In genomic region chr7:71398959-71399756, GRCm38 (mm10) we compare ENCODE assay signal across 32 mouse cellular contexts. TPM values are rescaled to one million over a fixed set of nuclear protein-coding genes. Genes with fewer than 3 reads are reported as not detected.
A peak's percentile ranks its signal among the peaks of the same experiment; 100 is the strongest.
DNase-seq lines count a peak whose midpoint lies in the region; ATAC-seq lines count a peak whose summit lies in the region.
"Had no signal": no experiment of that assay in that cellular context is flagged by ENCODE, and none has a peak within 500 bp of the region (broad histone marks: within the 10 kb centered on the region; RNA-seq: fewer than 3 reads in every experiment).

No protein-coding gene starts in this region.

- peak; percentile 95 for ATAC-seq in kidney, embryonic 15.5 days (replicated peaks; ENCODE audit: low FRiP score)
- ATAC-seq: forebrain, embryonic 16.5 days; hindbrain, embryonic 16.5 days; intestine, embryonic 16.5 days; Patski had no signal

- no peaks in the 10 kb centered on the region for H3K9me3 ChIP-seq in kidney, embryonic 15.5 days (replicated peaks)
- H3K9me3 ChIP-seq: embryonic facial prominence, embryonic 12.5 days; forebrain, embryonic 10.5 days; heart, embryonic 15.5 days; limb, embryonic 13.5 days; neural tube, embryonic 12.5 days had no signal

- H3K27me3 ChIP-seq in kidney, embryonic 15.5 days = no peaks in the 10 kb centered on the region
- H3K27me3 ChIP-seq: embryonic facial prominence, embryonic 12.5 days; heart, embryonic 15.5 days; limb, embryonic 13.5 days; neural tube, embryonic 12.5 days; Patski had no signal

- DNase-seq in kidney, adult 11 months = peak; percentile 27
- no peak for DNase-seq in kidney, adult 18-20 months
- peak; percentile 38 for DNase-seq in lung, postnatal 10 days
- no peak for DNase-seq in lung, postnatal 36 days
- no peak for DNase-seq in embryo, embryonic 11 days
- DNase-seq in ovary, adult 18-20 months (ENCODE audit: low spot score) = no peak
- DNase-seq: adrenal gland, postnatal 10 days; cerebellum, adult 8-10 months; cerebellum, postnatal 36 days; gastrocnemius, postnatal 10 days; right cerebral cortex, postnatal 4 days; thymus, postnatal 4 days had no signal

- H3K4me2 ChIP-seq in kidney, embryonic 15.5 days = no peak overlapping the region
- H3K4me2 ChIP-seq: embryonic facial prominence, embryonic 12.5 days; heart, embryonic 15.5 days; limb, embryonic 13.5 days; liver, embryonic 11.5 days; midbrain, embryonic 11.5 days; neural tube, embryonic 12.5 days had no signal

- H3K27ac ChIP-seq in kidney, embryonic 15.5 days = peak overlapping the region; percentile 91
- H3K27ac ChIP-seq: embryonic facial prominence, embryonic 12.5 days; forebrain, embryonic 10.5 days; heart, embryonic 15.5 days; limb, embryonic 13.5 days; neural tube, embryonic 12.5 days had no signal

- no peaks in the 10 kb centered on the region for H3K36me3 ChIP-seq in kidney, embryonic 15.5 days
- H3K36me3 ChIP-seq: embryonic facial prominence, embryonic 12.5 days; forebrain, embryonic 10.5 days; heart, embryonic 15.5 days; limb, embryonic 13.5 days; neural tube, embryonic 12.5 days had no signal

- H3K4me1 ChIP-seq in kidney, embryonic 15.5 days = peaks cover 21% of the 10 kb centered on the region
- H3K4me1 ChIP-seq: embryonic facial prominence, embryonic 12.5 days; forebrain, embryonic 10.5 days; heart, embryonic 15.5 days; limb, embryonic 13.5 days; neural tube, embryonic 12.5 days had no signal

- H3K4me3 ChIP-seq in kidney, embryonic 15.5 days (replicated peaks) = no peak overlapping the region
- H3K4me3 ChIP-seq: embryonic facial prominence, embryonic 12.5 days; forebrain, embryonic 10.5 days; heart, embryonic 15.5 days; limb, embryonic 13.5 days; myocyte; neural tube, embryonic 12.5 days had no signal

- H3K9ac ChIP-seq in kidney, embryonic 15.5 days = no peak overlapping the region
- H3K9ac ChIP-seq: embryonic facial prominence, embryonic 12.5 days; heart, embryonic 15.5 days; limb, embryonic 13.5 days; neural tube, embryonic 12.5 days had no signal

- WGBS in kidney, embryonic 15.5 days = 19% methylated on average over 10 of the region's 10 CpGs

RNA-seq across cellular contexts. Expression of gene Gm10295, which starts 47.9 kb away (rescaled TPM):
- polyA plus RNA-seq in kidney, embryonic 15.5 days (2015; fragmentation: Nextera tagmentation; extraction: Ambion mirVana) = not detected in 2 replicates
- polyA plus RNA-seq: embryonic facial prominence, embryonic 12.5 days; forebrain, embryonic 10.5 days; forebrain, embryonic 16.5 days; gonadal fat pad, adult 2 months; heart, embryonic 15.5 days; hindbrain, embryonic 11.5 days; hindbrain, embryonic 16.5 days; intestine, embryonic 16.5 days; limb, embryonic 13.5 days; liver, embryonic 11.5 days; liver, embryonic 16.5 days; midbrain, postnatal 0 days; myocyte; neural tube, embryonic 12.5 days; Patski; spleen, adult 2 months; testis, adult 2 months; thymus, postnatal 0 days had no signal

Comparison
In these comparisons a context has a peak if more than half of its experiments do, and no peak if none do; other contexts are left out.
1. DNase-seq: peak in kidney, adult 11 months (single experiment) and lung, postnatal 10 days (single experiment); none in kidney, adult 18-20 months (single experiment), lung, postnatal 36 days (single experiment), embryo, embryonic 11 days (single experiment) and ovary, adult 18-20 months (single experiment).